Mouse (Mus musculus): ENCODE measurements at regions not wholly inside any gene's neighbourhood (a gene's known extent, or its start where the extent isn't known, plus 50 kb on each side); places are given as distances from the start of the nearest gene placed in this dataset.

DNA sequence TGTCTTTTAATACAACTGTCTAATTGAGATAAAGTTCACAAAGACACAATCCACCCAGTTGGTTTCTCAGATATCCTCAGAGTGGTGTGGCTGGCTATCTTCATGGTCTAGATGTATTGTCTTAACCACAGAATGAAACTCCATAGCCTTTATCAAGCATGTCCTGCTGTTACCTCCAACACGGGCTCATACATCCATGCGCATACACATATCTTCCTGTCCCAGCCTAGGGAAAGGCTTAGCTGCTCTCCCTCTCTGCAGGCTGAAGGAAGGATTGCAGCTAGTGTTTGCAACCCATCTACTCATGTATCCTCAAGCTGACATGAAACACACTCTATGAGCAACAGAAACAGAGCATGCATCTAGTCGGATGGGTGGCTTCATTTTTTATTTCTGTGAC lies 517.2 kb upstream of the Mgmt start:
- no peak for DNase-seq (ENCODE audit: low read depth)

DNA sequence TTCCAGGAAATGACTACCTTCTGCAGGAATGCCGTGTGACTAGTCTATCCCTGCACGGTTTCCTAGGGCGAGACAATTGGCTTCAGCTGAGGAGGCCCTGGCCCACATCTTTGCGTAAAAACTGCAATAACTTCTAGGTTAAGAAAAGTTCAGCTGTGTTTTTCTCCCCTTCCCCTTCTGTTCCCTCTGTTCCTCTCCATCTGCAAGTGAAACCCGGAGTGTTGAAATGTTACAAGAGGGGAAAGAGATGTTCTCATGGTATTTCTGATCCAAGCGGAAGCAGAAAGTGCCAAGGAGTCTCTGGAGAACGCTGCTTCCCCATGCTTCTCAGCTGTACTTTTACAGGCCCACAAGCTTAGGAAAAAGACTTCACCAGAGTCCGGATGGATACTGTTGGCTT lies 516.7 kb upstream of the Mgmt start:
- no peak for DNase-seq (ENCODE audit: low read depth)

DNA sequence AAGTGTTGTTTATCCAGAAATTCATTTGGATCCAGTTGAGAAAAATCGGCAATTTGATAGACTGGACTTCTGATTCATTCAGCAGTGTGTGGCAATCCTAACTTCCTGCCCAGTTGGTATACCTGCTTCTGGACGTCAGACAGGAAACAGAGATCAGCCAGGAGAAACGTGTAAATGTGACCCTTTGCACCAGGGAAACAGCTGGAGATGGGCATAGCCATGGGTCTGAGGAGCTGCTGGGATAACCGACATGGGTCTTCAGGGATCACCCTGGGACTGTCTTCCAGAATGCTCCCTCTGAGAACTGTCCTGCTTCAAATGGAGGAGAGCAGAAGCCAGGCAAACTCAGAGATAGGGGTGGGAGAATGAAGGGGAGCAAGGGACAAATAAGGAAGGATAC lies 516.1 kb upstream of the Mgmt start:
- no peak for DNase-seq (ENCODE audit: low read depth)

DNA sequence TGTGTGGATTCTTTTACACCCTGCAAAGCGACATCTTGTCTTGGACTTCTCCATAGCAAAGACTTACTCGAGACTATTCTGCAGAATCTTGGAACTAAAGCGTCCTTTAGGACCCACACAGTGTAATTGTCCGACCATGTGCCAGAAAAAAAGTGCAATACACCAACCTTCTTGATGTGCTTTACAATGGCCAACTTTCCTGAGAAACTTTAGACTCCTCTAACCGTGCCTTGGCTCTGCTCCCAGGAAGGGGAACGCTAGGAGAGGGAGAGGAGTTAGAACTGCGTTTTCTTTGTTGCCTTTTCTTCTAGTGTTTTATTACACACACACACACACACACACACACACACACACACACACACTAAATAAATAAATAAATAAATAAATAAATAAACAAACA lies 515.1 kb upstream of the Mgmt start:
- no peak for DNase-seq (ENCODE audit: low read depth)

DNA sequence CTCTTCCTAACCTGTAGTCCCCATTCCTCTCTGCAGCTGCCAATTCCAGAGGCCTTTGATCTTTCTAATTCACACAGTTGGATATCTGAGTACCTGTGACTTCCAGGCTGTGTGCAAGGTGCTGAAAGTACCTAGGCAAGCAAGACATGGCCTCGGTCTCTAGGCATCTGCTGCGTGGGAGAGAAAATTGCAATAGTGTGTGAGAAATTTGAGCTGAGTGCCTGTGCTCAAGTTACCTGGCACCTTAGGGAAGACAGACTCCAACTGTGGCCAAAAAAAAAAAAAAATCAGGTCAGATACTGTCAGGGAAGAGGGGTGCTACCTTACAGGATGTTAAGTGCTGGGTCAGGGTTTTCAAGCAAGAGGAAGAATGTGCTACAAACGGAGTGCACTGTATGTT lies 514.7 kb upstream of the Mgmt start:
- no peak for DNase-seq (ENCODE audit: low read depth)

DNA sequence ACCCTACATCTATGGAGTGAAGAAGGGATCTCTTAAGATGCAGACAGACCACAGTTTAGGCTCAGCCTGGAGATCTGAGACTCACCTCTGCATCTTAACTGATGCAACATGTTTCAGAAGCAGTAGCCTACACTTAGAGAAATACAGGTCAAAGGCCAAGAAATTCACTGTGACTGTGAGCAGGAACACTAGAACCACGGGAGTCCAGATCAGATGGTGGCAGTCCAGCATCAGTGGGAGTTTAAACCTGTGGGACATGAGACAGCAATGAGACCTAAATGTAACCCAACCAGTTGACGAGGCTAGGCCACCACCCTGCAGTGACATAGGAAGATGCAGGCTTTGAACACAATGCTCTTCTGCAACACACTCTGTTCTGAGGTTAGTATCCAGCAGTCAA lies 511.1 kb upstream of the Mgmt start:
- no peak for DNase-seq (ENCODE audit: low read depth)

DNA sequence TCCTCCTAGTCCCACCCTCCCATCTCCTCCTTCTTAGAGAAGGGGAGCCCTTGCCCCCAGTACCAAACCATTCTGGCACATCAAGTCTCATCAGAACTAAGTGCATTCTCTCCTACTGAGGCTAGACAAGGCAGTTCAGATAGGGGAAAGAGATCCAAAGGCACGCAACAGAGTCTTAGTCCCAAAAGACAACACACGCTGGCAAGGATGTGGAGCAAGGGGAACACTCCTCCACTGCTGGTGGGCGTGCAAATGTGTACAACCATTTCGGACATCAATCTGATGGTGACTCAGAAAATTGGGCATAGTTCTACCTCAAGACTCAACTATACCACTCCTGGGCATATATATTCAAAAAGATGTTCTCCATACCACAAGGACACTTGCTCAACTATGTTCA lies 506.7 kb upstream of the Mgmt start:
- no peak for DNase-seq (ENCODE audit: low read depth)

DNA sequence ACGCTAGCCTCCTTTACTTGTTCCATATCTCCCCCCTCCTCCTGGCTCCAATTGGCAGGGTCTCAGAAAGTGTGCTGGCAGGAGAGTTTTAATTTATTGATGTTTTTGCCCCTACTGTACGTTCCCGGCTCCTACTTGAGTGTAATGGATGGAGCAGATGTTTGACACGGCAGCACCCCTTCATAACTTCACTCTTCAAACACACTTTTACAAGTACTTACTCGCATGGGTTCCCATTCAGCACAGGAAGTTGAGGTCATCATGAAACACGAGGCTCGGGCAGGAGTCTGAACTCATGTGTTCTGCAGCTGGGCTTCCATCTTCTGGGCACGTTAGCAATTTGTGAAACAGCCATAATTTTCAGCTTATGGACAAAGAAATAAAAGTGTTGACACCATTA lies 504.3 kb upstream of the Mgmt start:
- no peak for DNase-seq (ENCODE audit: low read depth)

DNA sequence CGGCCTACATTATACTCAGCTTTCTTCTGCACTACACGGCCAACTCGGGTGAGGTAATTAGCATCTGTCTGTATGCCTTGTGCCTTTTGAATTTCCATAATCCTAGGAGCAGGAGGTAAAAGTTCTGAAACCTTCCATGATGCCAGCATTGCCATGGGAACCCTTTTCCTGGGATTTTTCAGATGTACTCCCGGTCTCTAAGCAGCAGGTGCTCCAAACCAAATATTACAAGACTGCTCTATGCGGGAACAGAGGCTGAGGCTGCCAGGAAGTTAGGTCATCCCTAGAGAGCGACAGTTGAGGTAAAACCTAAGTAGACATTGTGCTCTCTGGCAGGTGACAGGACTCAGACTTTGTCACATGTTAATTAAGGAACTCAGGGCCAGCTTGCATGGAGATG lies 501.0 kb upstream of the Mgmt start:
- DNase-seq (ENCODE audit: low read depth), result no peak

DNA sequence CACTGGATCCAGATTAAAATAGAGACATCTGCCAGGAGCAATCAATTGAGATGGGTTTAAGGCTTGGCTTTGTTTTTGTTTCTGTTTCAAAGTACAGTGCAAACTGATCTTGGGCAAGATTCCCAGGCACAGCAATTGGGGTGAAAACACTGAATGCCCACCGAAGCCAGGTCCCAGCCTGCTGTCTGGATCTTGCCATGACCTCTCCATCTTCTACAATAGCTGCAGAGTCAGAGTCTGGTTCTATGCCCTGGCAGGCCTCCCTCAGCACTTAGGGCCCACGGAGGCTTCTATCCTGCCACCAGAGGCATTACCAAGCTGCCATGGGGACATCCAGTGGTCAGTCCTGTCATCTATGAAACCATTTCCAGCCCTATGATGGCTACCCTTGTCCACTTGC lies 498.6 kb upstream of the Mgmt start:
- no peak for DNase-seq (ENCODE audit: low read depth)

DNA sequence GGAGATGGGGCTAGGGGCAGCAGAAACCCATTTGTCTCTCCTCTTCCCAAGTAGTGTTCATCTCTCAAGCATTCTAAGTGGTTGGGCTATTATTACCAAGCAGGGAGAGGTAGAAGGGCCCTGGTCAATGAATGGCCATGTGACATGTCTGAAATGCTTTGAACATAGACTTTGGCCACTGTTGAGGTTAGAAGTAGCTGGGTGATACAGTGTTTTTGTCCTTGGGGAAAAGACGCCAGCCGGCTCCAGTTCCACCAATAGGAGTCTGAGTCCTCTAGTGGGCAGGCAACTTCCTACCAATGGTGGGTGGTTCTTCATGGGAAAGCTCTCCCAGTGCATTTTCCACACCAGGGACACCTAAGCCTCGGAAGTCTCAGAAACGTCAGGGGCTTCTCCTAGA lies 497.3 kb upstream of the Mgmt start:
- DNase-seq (ENCODE audit: low read depth), result no peak

DNA sequence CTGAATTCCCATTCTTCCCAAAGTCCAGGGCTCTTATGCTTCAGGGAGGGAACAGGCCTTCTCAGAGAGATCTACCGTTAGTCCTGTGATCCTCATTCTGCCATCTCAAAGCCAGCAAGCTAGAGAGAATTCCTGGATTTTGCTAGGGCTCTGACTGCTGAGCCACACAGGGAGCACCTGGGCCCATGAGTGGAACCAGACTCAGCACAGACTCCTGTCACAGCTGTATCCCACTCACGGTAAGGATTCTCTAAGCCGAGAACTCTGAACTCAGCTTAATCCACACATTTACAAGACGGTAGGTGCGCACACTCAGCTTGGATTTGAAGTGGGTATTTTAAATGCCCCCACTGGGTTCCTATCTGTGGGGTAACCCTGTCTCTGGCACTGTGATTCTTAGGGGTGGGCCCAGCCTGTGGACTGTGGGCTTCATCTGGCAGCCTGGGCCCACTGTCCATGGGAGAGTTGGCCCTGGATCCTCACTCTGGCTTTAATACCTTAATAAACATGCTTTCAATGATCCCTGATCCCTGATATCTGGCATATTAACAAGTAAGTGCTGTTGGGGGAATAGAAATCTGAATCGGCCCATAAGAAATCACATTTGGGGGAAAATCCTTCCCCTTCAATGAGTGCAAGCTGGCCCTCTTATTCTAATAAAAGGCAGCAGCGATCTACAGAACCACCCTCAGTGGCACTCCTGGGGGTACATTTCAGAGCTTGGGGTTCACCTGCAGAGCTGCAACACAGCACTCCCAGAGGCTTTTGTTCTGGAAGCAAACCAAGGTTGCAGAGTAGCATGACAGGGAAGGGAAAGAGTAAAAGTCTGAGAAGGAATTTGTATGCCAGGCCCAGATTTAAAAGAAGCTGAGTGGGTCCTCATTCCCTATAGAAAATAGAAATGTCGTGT lies 491.5 kb upstream of the Mgmt start:
- no peak for DNase-seq (ENCODE audit: low read depth)

DNA sequence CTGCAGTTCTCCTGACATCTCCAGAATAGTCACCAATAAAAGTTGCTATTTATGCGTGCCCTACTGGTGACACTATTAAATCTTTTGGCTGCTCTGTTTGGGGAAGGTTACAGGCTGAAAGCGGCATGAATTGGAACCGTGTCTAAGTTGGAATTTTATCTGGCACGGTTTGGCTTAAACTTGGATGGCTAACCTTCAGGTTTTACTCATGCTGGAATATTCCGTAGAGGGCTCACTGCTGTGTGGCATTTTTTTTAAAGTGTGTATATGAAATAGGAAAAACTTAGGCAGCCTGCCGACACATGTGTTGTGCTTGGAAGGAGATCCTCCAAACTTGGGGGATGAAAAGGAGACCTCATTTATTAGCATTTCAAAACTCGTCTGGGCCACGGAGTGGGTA lies 489.0 kb upstream of the Mgmt start:
- no peak for DNase-seq (ENCODE audit: low read depth)

DNA sequence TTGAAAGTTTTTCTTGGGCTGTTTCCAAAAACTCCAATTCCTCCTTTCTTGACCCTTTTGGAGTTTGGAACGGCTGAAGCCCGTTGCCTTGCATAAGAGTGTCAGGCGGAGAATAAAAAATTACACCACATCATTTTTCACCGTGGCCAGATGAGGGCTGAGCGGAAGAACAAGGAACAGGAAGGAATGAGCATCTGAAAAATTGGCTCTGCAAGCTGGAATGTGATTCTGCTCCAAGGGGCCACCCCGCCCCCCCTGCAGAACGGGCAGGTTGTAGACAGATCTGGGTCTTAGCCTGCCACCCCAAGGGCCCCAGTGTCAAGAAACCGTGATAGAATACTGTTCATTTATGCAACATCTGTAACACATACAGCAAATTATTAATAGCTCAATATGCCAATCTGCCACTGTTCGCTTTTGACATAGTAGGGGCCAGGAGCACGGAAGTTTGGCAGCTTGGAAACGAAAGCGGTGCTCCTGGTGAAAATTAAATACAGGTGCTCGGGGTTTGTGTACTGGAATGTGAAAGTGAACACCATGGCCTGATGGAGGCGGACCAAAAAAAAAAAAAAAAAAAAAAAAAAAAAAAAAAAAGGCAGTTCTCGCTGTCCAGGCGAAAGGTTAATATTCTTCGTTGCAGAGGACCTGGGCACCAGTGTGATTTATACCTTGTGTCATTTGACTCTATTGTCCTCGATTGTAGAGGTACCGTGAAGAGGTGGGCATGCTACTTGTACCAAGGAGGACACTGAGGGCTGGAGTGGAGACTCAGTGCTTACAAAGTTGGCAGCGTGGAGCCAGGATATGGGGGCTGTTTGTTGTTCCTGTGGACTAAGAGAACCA lies 487.9 kb upstream of the Mgmt start:
- no peak for DNase-seq (ENCODE audit: low read depth)

DNA sequence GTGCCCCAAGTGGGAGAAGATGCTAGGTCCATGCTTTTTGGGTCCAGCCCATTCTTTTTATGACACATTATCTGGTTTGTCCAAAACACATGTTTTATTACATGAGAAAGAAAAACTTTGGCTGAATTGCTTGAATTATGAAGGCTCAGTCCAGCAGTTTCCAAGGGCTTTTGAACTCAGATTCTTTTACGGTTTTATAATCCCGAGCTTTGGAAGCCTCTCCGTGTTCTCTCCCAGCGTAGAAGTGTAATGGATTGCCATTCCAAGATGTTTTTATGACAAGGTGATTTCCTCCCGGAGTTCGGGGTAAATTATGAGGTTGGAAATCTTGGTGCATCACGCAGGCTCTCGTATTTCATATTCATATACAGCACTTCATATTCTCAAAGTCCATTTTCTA lies 479.6 kb upstream of the Mgmt start:
- no peak for DNase-seq (ENCODE audit: low read depth)

DNA sequence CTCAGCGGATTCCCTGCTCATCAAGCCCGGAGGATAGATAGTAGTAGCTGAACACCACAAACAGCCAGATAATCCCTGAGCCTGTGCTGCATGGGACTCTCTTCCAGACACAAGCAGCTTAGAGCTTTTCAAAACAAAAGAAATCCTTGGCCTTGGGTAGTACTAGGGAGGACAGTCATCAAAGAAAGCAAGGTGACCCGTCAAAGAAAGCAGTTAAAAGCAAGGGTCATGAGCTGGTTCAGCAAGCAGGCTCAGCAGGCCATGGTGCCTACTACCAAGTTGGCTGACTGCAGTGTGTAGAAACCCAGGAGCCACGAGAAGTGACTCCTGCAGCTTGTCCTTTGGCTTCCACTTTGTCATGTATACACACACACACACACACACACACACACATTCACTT lies 477.1 kb upstream of the Mgmt start:
- DNase-seq (ENCODE audit: low read depth), result no peak

DNA sequence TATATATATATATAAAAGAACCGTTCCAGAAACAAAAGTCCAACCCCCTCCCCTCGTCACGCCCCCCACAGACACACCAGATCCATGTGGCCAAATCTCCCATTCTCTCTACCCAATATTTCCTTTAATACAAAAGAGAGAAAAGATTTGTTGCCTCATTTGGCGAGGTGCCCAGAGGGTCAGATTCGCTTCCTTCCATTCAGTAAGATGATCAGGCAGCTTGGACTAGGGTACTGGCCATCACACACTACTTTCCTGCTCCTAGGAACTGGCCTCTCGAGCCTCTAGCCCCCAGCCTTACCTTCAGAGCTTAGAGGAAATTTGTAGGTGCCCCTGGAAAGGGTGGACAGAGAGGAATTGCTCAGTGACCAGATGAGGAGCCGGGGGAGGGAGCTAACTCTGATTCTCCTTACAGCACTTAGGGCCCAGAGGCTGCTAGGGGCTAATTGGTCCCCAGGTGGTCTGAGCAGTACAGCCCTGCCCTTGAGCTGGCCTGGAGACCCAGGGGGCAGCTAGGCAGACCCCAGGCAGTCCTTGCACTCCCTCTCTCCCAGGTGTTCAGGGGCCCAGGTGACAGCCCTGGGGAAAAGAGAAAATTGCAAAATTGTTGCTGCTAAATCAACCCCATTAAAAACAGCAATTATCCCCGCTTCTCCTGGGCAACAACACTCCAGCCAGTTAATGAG lies 470.4 kb upstream of the Mgmt start:
- DNase-seq (ENCODE audit: low read depth), result no peak

DNA sequence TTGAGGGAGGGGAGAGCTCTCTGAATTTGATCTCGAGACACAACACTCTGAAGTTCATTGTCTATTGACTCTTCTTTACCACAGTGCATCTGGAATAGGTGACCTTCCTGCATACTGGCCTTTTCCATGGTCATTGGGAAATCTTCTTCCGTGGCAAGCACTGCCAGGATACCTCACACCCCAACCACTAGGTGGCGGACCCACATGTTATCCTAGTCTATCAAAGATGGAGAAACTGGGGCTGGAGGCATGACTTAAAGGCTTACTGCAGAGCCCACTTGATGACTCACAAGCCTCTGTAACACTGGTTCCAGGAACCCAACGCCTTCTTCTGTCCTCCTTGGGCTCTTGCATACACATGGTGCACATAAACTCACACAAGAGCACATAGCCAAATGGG lies 467.2 kb upstream of the Mgmt start:
- no peak for DNase-seq (ENCODE audit: low read depth)

DNA sequence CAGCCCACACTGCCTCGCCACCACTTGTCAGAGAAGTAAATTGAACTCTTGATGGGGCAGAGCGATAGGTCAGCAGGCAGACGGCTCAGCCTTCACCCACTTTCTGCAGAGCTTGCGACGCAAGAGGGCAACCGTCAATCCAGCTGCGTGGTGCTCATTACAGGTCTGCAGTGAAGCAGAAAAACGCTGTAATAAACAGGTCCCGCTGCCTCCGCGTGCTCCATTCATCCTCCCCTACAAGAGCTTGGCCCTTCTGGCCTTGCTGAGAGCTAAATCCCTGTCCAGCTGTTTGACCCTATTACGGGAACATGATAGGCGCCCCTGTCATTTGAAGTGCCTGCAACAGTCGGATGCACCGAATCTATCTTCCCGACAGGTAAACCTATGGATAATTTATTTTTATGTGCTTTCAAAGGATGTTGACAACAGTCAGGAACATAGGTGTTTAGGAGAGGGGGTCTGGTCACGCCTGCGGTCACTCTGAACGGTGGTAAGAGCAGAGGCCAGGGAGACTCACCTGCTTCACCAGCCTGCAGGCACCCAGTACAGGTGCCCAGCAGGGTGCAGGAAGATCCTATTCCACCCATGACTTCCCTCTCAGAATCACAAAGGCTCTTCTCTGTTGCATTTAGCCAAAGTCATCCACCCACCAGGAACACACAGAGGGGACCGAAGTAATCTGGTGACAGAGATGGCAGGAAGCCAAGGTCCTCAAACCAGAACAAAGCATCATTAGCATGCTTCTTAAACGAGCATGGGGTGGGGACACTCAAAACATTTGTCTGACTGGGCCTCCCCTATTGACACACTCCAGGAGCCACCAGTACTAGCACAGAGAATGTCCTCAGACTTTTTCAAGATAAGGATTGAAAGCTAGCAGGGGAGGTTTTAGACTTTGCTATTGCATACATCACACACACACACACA lies 464.1 kb upstream of the Mgmt start:
- no peak for DNase-seq (ENCODE audit: low read depth)

DNA sequence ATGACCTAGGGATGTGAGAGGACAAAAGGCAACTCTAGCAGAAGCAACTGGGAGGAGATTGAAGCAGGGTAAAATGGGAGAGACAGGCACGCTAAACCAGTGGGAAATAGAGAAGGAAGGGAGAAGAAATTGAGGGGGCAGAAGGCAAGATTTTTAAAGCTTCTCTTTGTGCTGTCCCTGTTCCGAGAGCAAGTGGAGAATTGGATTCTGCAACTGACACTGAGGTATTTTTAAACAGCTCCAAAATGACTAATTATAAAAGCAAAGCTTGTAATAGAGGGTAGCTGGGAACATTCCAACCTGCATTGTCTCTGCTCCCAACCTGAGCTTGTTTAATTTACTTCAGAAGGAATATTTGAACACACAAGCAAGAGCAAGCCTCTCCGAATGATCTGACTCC lies 460.7 kb upstream of the Mgmt start:
- DNase-seq (ENCODE audit: low read depth), result no peak

DNA sequence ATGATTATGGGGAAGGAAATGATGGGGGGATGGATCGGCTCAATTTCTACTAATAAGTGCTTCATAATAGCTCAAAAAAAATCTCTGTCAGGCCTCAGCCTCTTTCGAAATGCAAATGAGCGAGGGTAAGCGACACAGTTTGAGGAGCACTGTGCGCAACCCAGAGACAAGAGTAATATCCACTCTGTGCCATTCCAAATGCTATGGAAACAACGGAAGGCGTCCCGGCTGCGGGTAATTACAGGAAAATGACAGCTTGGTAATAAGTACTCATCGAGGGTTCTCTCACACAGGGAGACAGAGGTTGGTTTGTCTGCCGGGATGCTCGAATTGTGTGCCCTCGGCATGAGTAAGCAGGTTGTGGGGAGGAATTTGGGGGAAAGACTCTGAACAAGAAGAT lies 459.9 kb upstream of the Mgmt start:
- DNase-seq (ENCODE audit: low read depth), result no peak

DNA sequence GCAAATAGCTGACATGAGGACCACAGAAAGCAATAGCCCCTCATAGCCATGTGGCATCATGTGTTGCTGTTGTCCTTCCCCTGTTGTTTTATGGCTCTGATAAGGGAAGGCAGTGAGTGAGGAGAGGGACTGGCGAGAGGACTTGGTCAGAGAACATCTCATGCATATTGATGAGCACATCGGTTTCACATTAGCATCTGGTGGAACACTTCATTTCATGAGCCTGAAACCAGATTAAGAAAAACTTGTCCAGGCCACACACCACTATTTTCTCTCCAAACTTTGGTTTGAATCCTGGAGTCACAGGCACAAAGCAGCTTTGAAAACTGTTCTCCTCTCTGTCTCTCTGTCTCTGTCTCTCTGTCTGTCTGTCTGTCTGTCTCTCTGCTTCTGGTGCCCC lies 451.0 kb upstream of the Mgmt start:
- DNase-seq (ENCODE audit: low read depth), result no peak

Measured in induced T-regulatory cell, adult 2 months (primary cell).